Mouse (Mus musculus) bone marrow macrophage, adult 2 months (primary cell): ENCODE data around the gene Cracr2b.

Experiments used
- CTCF ChIP-seq: IDR thresholded peaks from 2 replicates; pipeline ENCODE4 v1.5.1; 2012; ENCODE audit warnings: low read depth, mild to moderate bottlenecking, low read length, moderate library complexity
- POLR2A ChIP-seq: IDR thresholded peaks from 2 replicates; pipeline ENCODE4 v1.6.1; 2012; ENCODE audit warnings: mild to moderate bottlenecking, low read depth, low read length, borderline replicate concordance

DNA sequence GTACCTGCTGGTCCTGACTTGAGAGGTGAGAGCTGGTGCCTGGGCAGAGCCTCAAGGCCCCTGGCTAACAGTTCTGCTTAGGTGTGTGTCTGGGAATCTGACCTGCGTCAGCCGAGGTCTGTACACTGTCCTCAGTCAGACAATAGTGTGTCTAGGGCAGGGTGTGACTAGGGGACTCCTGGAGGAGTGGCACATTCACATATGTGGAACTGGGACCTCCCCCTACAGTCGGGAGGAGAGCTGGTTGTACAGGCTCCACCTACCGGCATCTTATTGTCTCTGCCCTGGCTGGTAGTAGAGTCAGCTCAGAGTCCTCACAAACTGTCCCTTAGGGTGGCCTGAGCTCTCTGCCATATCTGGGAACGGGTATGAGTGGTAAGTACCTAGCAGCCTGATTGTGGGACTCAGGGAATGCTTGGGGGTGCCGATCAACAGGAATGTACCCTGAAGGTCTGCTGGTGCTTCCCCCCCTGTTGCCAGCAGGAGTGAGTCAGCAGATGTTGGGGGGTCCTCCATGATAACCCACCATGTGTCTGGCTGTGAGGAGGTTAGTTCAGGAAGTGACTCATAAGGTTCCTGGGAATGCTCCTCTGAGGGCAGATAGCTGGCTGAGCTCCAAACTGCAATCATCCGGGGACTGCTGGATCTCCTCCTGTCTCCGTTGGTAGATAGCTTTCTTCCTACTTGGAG lies 7.8 kb downstream of the Cracr2b start:
- TF ChIP-seq CTCF, result no peak
- no peak for TF ChIP-seq POLR2A
